Mouse (Mus musculus): Measurements from ENCODE around the gene Pard3.

- TF ChIP-seq POLR2A (IDR thresholded peaks at IDR 0.05; ENCODE audit: insufficient read depth, low read depth, low read length) (no peak), CTCF (IDR thresholded peaks at IDR 0.05; ENCODE audit: insufficient read depth, low read depth, low read length) (no peak)
Measured at GRCm38 (mm10) chr8:127315811-127316210, 252.1 kb downstream of the Pard3 start.
